11 mouse cellular contexts compared by ENCODE assay signal in genomic region chr9:32508118-32508517, GRCm38 (mm10). TPM values are rescaled to one million over a fixed set of nuclear protein-coding genes. Genes with fewer than 3 reads are reported as not detected.
DNase-seq lines count a peak whose midpoint lies in the region; ATAC-seq and TF ChIP-seq lines count a peak whose summit lies in the region.
"Had no signal": no experiment of that assay in that cellular context is flagged by ENCODE, and none has a peak within 500 bp of the region (broad histone marks: within the 10 kb centered on the region; RNA-seq: fewer than 3 reads in every experiment).

No protein-coding gene starts in this region.

- H3K27me3 ChIP-seq in kidney, postnatal 0 days (ENCODE audit: insufficient read depth, low read length) = no peaks in the 10 kb centered on the region
- H3K27me3 ChIP-seq in MEL (ENCODE audit: control insufficient read depth in 1 of 2, insufficient read depth in 2 of 2, low read length in 2 of 2) = no peaks in the 10 kb centered on the region
- H3K27me3 ChIP-seq in embryonic facial prominence, embryonic 10.5 days (replicated peaks; ENCODE audit: low read depth, poor library complexity, severe bottlenecking) = no peaks in the 10 kb centered on the region
- no peaks in the 10 kb centered on the region for H3K27me3 ChIP-seq in limb, embryonic 15.5 days
- H3K27me3 ChIP-seq: midbrain, embryonic 12.5 days; neural tube, embryonic 13.5 days had no signal

- H3K4me2 ChIP-seq in kidney, postnatal 0 days (ENCODE audit: low read length) = no peak overlapping the region
- H3K4me2 ChIP-seq in limb, embryonic 15.5 days = no peak overlapping the region
- H3K4me2 ChIP-seq: midbrain, embryonic 12.5 days; neural tube, embryonic 13.5 days had no signal

- H3K79me2 ChIP-seq in MEL (ENCODE audit: control insufficient read depth, insufficient read depth, low read length, poor library complexity) = peaks cover 41% of the 10 kb centered on the region

- no peak overlapping the region for H3K4me3 ChIP-seq in kidney, postnatal 0 days (replicated peaks; ENCODE audit: low read depth, low read length)
- H3K4me3 ChIP-seq in MEL (ENCODE audit: control insufficient read depth in 1 of 2, insufficient read depth in 1 of 2, low read depth in 2 of 2, low read length in 2 of 2) = no peak overlapping the region
- no peak overlapping the region for H3K4me3 ChIP-seq in embryonic facial prominence, embryonic 10.5 days
- H3K4me3 ChIP-seq in limb, embryonic 15.5 days = no peak overlapping the region
- H3K4me3 ChIP-seq: midbrain, embryonic 12.5 days; neural tube, embryonic 13.5 days had no signal

- no peak for ATAC-seq in kidney, postnatal 0 days (replicated peaks; ENCODE audit: low FRiP score, low read depth)
- ATAC-seq in limb, embryonic 15.5 days (ENCODE audit: insufficient number of reproducible peaks, low FRiP score, low TSS enrichment, low read depth) = no peak
- no peak for ATAC-seq in inflammation-experienced regulatory T-cells, adult 6 months
- ATAC-seq in megakaryocyte-erythroid progenitor cell, adult 5-6 weeks (replicated peaks; ENCODE audit: low FRiP score, low TSS enrichment, poor library complexity, severe bottlenecking) = no peak

- TF ChIP-seq EP300 in MEL (IDR thresholded peaks at IDR 0.05; ENCODE audit: low read depth in 1 of 2, low read length in 2 of 2) = no peak

- DNase-seq in kidney, postnatal 0 days (ENCODE audit: low spot score) = no peak
- no peak for DNase-seq in kidney, adult 8-10 months
- no peak for DNase-seq in MEL (ENCODE audit: low read depth, low spot score)
- no peak for DNase-seq in embryonic facial prominence, embryonic 10.5 days (ENCODE audit: low spot score)
- DNase-seq in cerebellum, adult 18-20 months = no peak
- DNase-seq: right cerebral cortex, postnatal 25 days had no signal

- peak overlapping the region; percentile 58; the same call in 1 of the 2 replicates for H3K27ac ChIP-seq in kidney, postnatal 0 days
- H3K27ac ChIP-seq in MEL (ENCODE audit: control insufficient read depth, low read depth, low read length) = peak overlapping the region; percentile 83
- peak overlapping the region; percentile 69 for H3K27ac ChIP-seq in embryonic facial prominence, embryonic 10.5 days (replicated peaks)
- H3K27ac ChIP-seq in limb, embryonic 15.5 days = 0 out of 2 replicates have a peak overlapping the region, but pooled peaks have one; percentile 11
- H3K27ac ChIP-seq: midbrain, embryonic 12.5 days; neural tube, embryonic 13.5 days had no signal

- H3K9me3 ChIP-seq in kidney, postnatal 0 days (replicated peaks; ENCODE audit: low read length) = no peaks in the 10 kb centered on the region
- no peaks in the 10 kb centered on the region for H3K9me3 ChIP-seq in MEL (replicated peaks; ENCODE audit: insufficient read depth, low read length)
- no peaks in the 10 kb centered on the region for H3K9me3 ChIP-seq in embryonic facial prominence, embryonic 10.5 days
- H3K9me3 ChIP-seq in limb, embryonic 15.5 days = no peaks in the 10 kb centered on the region
- H3K9me3 ChIP-seq: midbrain, embryonic 12.5 days; neural tube, embryonic 13.5 days had no signal

- TF ChIP-seq RAD21 in MEL (IDR thresholded peaks at IDR 0.05; ENCODE audit: low read depth, low read length) = no peak

- 66% methylated on average over 8 of the region's 8 CpGs for WGBS in kidney, postnatal 0 days
- WGBS in embryonic facial prominence, embryonic 10.5 days = 57% methylated on average over 8 of the region's 8 CpGs
- 28% methylated on average over 8 of the region's 8 CpGs for WGBS in limb, embryonic 15.5 days

- H3K4me1 ChIP-seq in kidney, postnatal 0 days (replicated peaks; ENCODE audit: insufficient read depth, low read length) = peaks cover 21% of the 10 kb centered on the region; the same call in 1 of the 2 replicates
- H3K4me1 ChIP-seq in MEL (ENCODE audit: control insufficient read depth in 1 of 2, insufficient read depth in 2 of 2, low read length in 2 of 2) = peaks cover 36 to 66% of the 10 kb centered on the region in 2 experiments
- H3K4me1 ChIP-seq in embryonic facial prominence, embryonic 10.5 days = peaks cover 77% of the 10 kb centered on the region
- H3K4me1 ChIP-seq in limb, embryonic 15.5 days = peaks cover 42% of the 10 kb centered on the region
- H3K4me1 ChIP-seq: midbrain, embryonic 12.5 days; neural tube, embryonic 13.5 days had no signal

- no peaks in the 10 kb centered on the region for H3K36me3 ChIP-seq in kidney, postnatal 0 days (ENCODE audit: insufficient read depth, low read length)
- H3K36me3 ChIP-seq in MEL (ENCODE audit: control insufficient read depth in 1 of 2, insufficient read depth in 2 of 2, low read length in 2 of 2) = peaks cover 2 to 62% of the 10 kb centered on the region in 2 experiments
- peaks cover 21% of the 10 kb centered on the region for H3K36me3 ChIP-seq in embryonic facial prominence, embryonic 10.5 days (replicated peaks)
- no peaks in the 10 kb centered on the region for H3K36me3 ChIP-seq in limb, embryonic 15.5 days
- H3K36me3 ChIP-seq: midbrain, embryonic 12.5 days; neural tube, embryonic 13.5 days had no signal

- TF ChIP-seq POLR2A in MEL (IDR thresholded peaks at IDR 0.05; ENCODE audit: control insufficient read depth in 1 of 2, insufficient read depth in 1 of 2, low read depth in 1 of 2, low read length in 2 of 2, poor library complexity in 1 of 2) = no peak

- no peak for TF ChIP-seq CTCF in kidney, postnatal 0 days (IDR thresholded peaks at IDR 0.05; ENCODE audit: low read depth)
- TF ChIP-seq CTCF in MEL (IDR thresholded peaks at IDR 0.05 in 2 of 3, conservative IDR thresholded peaks at IDR 0.05 in 1 of 3; ENCODE audit: control insufficient read depth in 1 of 3, insufficient read depth in 1 of 3, low read depth in 2 of 3, low read length in 3 of 3, poor library complexity in 1 of 3, severe bottlenecking in 1 of 3) = no peak

- no peak overlapping the region for H3K9ac ChIP-seq in kidney, postnatal 0 days (ENCODE audit: low read depth, low read length)
- no peak overlapping the region for H3K9ac ChIP-seq in MEL (ENCODE audit: control insufficient read depth, low read depth, low read length, poor library complexity, severe bottlenecking)
- no peak overlapping the region for H3K9ac ChIP-seq in limb, embryonic 15.5 days
- H3K9ac ChIP-seq: midbrain, embryonic 12.5 days; neural tube, embryonic 13.5 days had no signal

TF ChIP-seq in MEL, 35 proteins besides CTCF, POLR2A, EP300 and RAD21:
- no peak for TF ChIP-seq JUND (IDR thresholded peaks at IDR 0.05; ENCODE audit: low read depth, low read length)
- no peak for TF ChIP-seq ELF1 (IDR thresholded peaks at IDR 0.05; ENCODE audit: low read depth, low read length)
- TF ChIP-seq USF2 (IDR thresholded peaks at IDR 0.05; ENCODE audit: borderline replicate concordance in 1 of 2, insufficient read depth in 1 of 2, low read depth in 1 of 2, low read length in 2 of 2) = no peak
- TF ChIP-seq TBP (IDR thresholded peaks at IDR 0.05; ENCODE audit: low read depth, low read length) = no peak
- no peak for TF ChIP-seq MEF2A (IDR thresholded peaks at IDR 0.05; ENCODE audit: extremely low read depth, insufficient replicate concordance, low read depth, low read length, poor library complexity, severe bottlenecking)
- TF ChIP-seq E2F4 (IDR thresholded peaks at IDR 0.05; ENCODE audit: borderline replicate concordance, low read depth, low read length) = no peak
- TF ChIP-seq BHLHE40 (IDR thresholded peaks at IDR 0.05; ENCODE audit: borderline replicate concordance, low read depth, low read length) = no peak
- TF ChIP-seq ZNF384 (IDR thresholded peaks at IDR 0.05; ENCODE audit: low read depth, low read length) = no peak
- TF ChIP-seq NELFE (IDR thresholded peaks at IDR 0.05; ENCODE audit: low read depth, low read length) = no peak
- no peak for TF ChIP-seq GATA1 (IDR thresholded peaks at IDR 0.05; ENCODE audit: low read depth, low read length)
- TF ChIP-seq ZKSCAN1 (IDR thresholded peaks at IDR 0.05; ENCODE audit: low read depth, low read length) = no peak
- TF ChIP-seq MYC (IDR thresholded peaks at IDR 0.05; ENCODE audit: low read depth, low read length) = no peak
- TF ChIP-seq POLR2AphosphoS2 (IDR thresholded peaks at IDR 0.05; ENCODE audit: low read length) = no peak
- TF ChIP-seq HCFC1 (IDR thresholded peaks at IDR 0.05; ENCODE audit: low read depth, low read length) = no peak
- no peak for TF ChIP-seq MAFK (IDR thresholded peaks at IDR 0.05; ENCODE audit: borderline replicate concordance, low read depth, low read length)
- TF ChIP-seq RCOR1 (IDR thresholded peaks at IDR 0.05; ENCODE audit: low read depth, low read length) = no peak
- TF ChIP-seq ETS1 (IDR thresholded peaks at IDR 0.05; ENCODE audit: low read depth, low read length) = no peak
- TF ChIP-seq POLR2AphosphoS5 (IDR thresholded peaks at IDR 0.05; ENCODE audit: borderline replicate concordance, low read depth, low read length) = no peak
- no peak for TF ChIP-seq TCF12 (IDR thresholded peaks at IDR 0.05; ENCODE audit: low read depth, low read length)
- no peak for TF ChIP-seq MXI1 (IDR thresholded peaks at IDR 0.05; ENCODE audit: low read depth, low read length)

RNA-seq across cellular contexts. Expression of gene Fli1, which starts 34.5 kb away (rescaled TPM):
- polyA plus RNA-seq in kidney, postnatal 0 days (2015; fragmentation: Nextera tagmentation; extraction: Ambion mirVana) = 21.6 and 23.6 TPM in 2 replicates
- 22.1 and 24.3 TPM in 2 replicates for total RNA-seq in MEL (2012; rRNA removed)
- 100 to 1,000 TPM in 1 of 2 experiments, 10 to 100 TPM in 1; 13.8 to 171 TPM for polyA plus RNA-seq in MEL (2012; ENCODE audit: insufficient read depth in 1 of 2, insufficient read length in 2 of 2, low read depth in 1 of 2, low replicate concordance in 2 of 2, missing spikeins in 1 of 2)
- 54.8 and 56.7 TPM in 2 replicates for polyA plus RNA-seq in embryonic facial prominence, embryonic 10.5 days (2016; fragmentation: Nextera tagmentation; extraction: Ambion mirVana)
- polyA plus RNA-seq in limb, embryonic 15.5 days (2015; fragmentation: Nextera tagmentation; extraction: Ambion mirVana) = 21.3 and 23.4 TPM in 2 replicates
- 100 to 1,000 TPM; 101 to 137 (median 110) TPM for polyA plus RNA-seq in inflammation-experienced regulatory T-cells, adult 6 months (2017; shearing (Covaris generic))
- 8.9 and 18.6 TPM in 2 replicates for total RNA-seq in megakaryocyte-erythroid progenitor cell, adult 5-6 weeks (2014; fragmentation: Nextera tagmentation)
- 17.7 and 38.1 TPM in 2 replicates for total RNA-seq in megakaryocyte-erythroid progenitor cell, adult 5-6 weeks (2017)

Comparison
In these comparisons a context has a peak if more than half of its experiments do, and no peak if none do; other contexts are left out.
1. H3K27ac ChIP-seq: peak in every context shown above with its lines; median percentile 83 in MEL; 69 in embryonic facial prominence, embryonic 10.5 days; 58 in kidney, postnatal 0 days; 11 in limb, embryonic 15.5 days.